Mouse (Mus musculus): Measurements from ENCODE around the gene Pah.

GRCm38 (mm10) chr10:87492661-87493551 is 28.7 kb upstream of the Pah start:
- no peak for TF ChIP-seq EP300 (optimal IDR thresholded peaks at IDR 0.05)
- TF ChIP-seq CTCF (IDR thresholded peaks at IDR 0.05; ENCODE audit: low read depth), result no peak
